Mouse (Mus musculus) small intestine, adult 2 months (tissue): Measurements from ENCODE around the gene Camk2d.

Experiments used
- CTCF ChIP-seq: fragments of 200-500 bp; IDR thresholded peaks from 2 replicates; pipeline ENCODE4 v1.5.1; 2012; ENCODE audit warnings: low read depth, mild to moderate bottlenecking, control low read depth, inconsistent platforms, low read length, moderate library complexity, mixed read lengths; ENCODE audit not compliant: insufficient replicate concordance, insufficient read length; ENCODE audit errors: extremely low read depth
- POLR2A ChIP-seq: fragments of 200-500 bp; IDR thresholded peaks from 2 replicates; pipeline ENCODE4 v1.6.1; 2012; ENCODE audit warnings: low read depth, mild to moderate bottlenecking, control low read depth, inconsistent platforms, low read length, moderate library complexity

- TF ChIP-seq CTCF: no peak
- no peak for TF ChIP-seq POLR2A
Measured at GRCm38 (mm10) chr3:126640443-126641251, 44.5 kb downstream of the Camk2d start.
